Mouse (Mus musculus): ENCODE measurements around the gene Gm10309. TPM values are rescaled to one million over a fixed set of nuclear protein-coding genes. Genes with fewer than 3 reads are reported as not detected.

Gm10309 gene
- total and polyA plus RNA-seq, 3 experiments: 0.17 to 0.53 TPM; not detected in 1

- Histone ChIP-seq H3K4me2 (ENCODE audit: insufficient read depth, low read depth, poor library complexity, severe bottlenecking) (no peak overlapping the region), H3K27me3 (replicated peaks) (no peaks in the 10 kb centered on the region)
These were observed 44.2 kb downstream of the Gm10309 start for GRCm38 (mm10) chr17:86460645-86461430.

DNA sequence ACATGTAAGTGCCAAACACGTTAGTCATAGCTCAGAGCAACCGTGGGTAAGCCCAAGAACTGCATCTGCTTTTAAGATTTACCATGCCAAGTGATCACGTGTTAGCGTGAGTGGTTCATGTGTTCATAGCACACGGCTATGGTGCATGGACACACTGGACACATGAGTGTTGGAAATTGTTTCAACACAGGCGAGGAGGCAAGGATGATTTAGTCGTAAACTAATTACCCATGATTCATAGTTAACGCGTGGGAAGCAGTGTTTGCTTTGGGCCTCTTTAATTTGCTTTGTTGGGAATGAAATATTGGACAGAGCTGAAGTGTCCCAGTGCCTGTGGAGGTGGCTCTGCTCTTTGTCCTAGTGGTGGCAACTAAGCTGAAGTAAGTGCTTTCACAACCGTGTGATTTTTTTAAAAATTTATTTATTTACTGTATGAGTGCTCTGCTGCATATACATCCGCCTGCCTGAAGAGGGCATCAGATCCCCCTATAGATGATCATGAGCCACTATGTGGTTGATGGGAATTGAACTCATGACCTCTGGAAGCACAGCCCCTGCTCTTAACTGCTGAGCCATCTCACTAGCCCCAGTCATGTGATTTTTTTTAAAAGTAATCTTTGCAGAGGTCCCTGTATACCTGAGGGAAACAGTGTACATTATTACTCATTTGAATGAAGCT, 46.6 kb downstream of the Gm10309 start:
- dilution Hi-C loops (cut with MboI; ENCODE audit: extremely low pct_ligation_motif_present, extremely low pct_unique_long_range_greater_than_20kb, low sequenced_read_pairs): no loop called here
- no peak for TF ChIP-seq POLR2AphosphoS2 (IDR thresholded peaks at IDR 0.05; ENCODE audit: low read depth, low read length)
- TF ChIP-seq E2F4 (IDR thresholded peaks at IDR 0.05; ENCODE audit: insufficient replicate concordance, low read depth, low read length): no peak
- TF ChIP-seq NELFE (IDR thresholded peaks at IDR 0.05; ENCODE audit: low read depth, low read length): no peak
- TF ChIP-seq MYC (IDR thresholded peaks at IDR 0.05; ENCODE audit: low read depth, low read length): no peak
- TF ChIP-seq MEF2A (IDR thresholded peaks at IDR 0.05; ENCODE audit: borderline replicate concordance, low read depth, low read length): no peak
- no peak for TF ChIP-seq JUND (conservative IDR thresholded peaks at IDR 0.05; ENCODE audit: low read depth, low read length)
- no peak for TF ChIP-seq EP300 (IDR thresholded peaks at IDR 0.05; ENCODE audit: low read length)
- no peak for TF ChIP-seq ZC3H11A (IDR thresholded peaks at IDR 0.05; ENCODE audit: low read depth, low read length)
- no peak for TF ChIP-seq CHD2 (IDR thresholded peaks at IDR 0.05; ENCODE audit: low read length)
- TF ChIP-seq ZNF384 (IDR thresholded peaks at IDR 0.05; ENCODE audit: low read depth, low read length): peak; percentile 23; the same call in 1 of the 2 replicates
- peak; percentile 18; the same call in 1 of the 2 replicates for TF ChIP-seq SMC3 (IDR thresholded peaks at IDR 0.05; ENCODE audit: low read depth, low read length)
- peak; percentile 28 for TF ChIP-seq RAD21 (IDR thresholded peaks at IDR 0.05; ENCODE audit: low read depth, low read length)
- no peak for TF ChIP-seq ETS1 (conservative IDR thresholded peaks at IDR 0.05; ENCODE audit: low read depth, low read length)
- TF ChIP-seq POLR2A (IDR thresholded peaks at IDR 0.05; ENCODE audit: low read depth, low read length): no peak
- peak in 1 of 2 experiments; percentile 46; a peak in 3 of 4 replicates for TF ChIP-seq CTCF (conservative IDR thresholded peaks at IDR 0.05 in 1 of 2, IDR thresholded peaks at IDR 0.05 in 1 of 2; ENCODE audit: low read depth in 2 of 2, low read length in 2 of 2)

More at GRCm38 (mm10) chr17:86460645-86461430, 44.2 kb downstream of the Gm10309 start:
- Histone ChIP-seq H3K27ac (ENCODE audit: insufficient read depth, low read depth) (no peak overlapping the region), H3K36me3 (replicated peaks in 1 of 2; ENCODE audit: control insufficient read depth in 1 of 2, insufficient read depth in 1 of 2, low read length in 1 of 2) (peaks cover 0 to 13% of the 10 kb centered on the region in 2 experiments), H3K9ac (ENCODE audit: insufficient read depth, low read depth) (no peak overlapping the region), H3K9me3 (replicated peaks; ENCODE audit: low read length) (no peaks in the 10 kb centered on the region), H3K4me3 (replicated peaks in 1 of 3; ENCODE audit: low read depth in 2 of 3, low read length in 2 of 3, poor library complexity in 1 of 3) (no peak overlapping the region), H3K79me2 (replicated peaks; ENCODE audit: control insufficient read depth, extremely low read depth, insufficient read depth, poor library complexity, severe bottlenecking) (no peaks in the 10 kb centered on the region), H3K4me1 (ENCODE audit: control insufficient read depth in 1 of 2, insufficient read depth in 2 of 2) (peaks cover 37 to 78% of the 10 kb centered on the region in 2 experiments)
- DNase-seq (ENCODE audit: extremely low read depth): no peak
- dilution Hi-C loops (cut with MboI; ENCODE audit: extremely low pct_ligation_motif_present, extremely low pct_unique_long_range_greater_than_20kb, low sequenced_read_pairs) (no loop called here), in situ Hi-C loops (cut with MboI; ENCODE audit: low pct_ligation_motif_present, low pct_unique_long_range_greater_than_20kb, low sequenced_read_pairs) (loop anchor here (25.0 kb wide), 1 partner anchor 799 kb away; no protein-coding TSS in a partner anchor)
- TF ChIP-seq CTCF (conservative IDR thresholded peaks at IDR 0.05 in 1 of 2, IDR thresholded peaks at IDR 0.05 in 1 of 2; ENCODE audit: low read depth in 2 of 2, low read length in 2 of 2) (peak in 1 of 2 experiments; percentile 53; a peak in 2 of 4 replicates), RAD21 (IDR thresholded peaks at IDR 0.05; ENCODE audit: low read depth, low read length) (peak; percentile 32), MYC (IDR thresholded peaks at IDR 0.05; ENCODE audit: low read depth, low read length) (no peak), TBP (conservative IDR thresholded peaks at IDR 0.05; ENCODE audit: low read depth, low read length) (no peak), SMC3 (IDR thresholded peaks at IDR 0.05; ENCODE audit: low read depth, low read length) (peak; percentile 25), ZKSCAN1 (IDR thresholded peaks at IDR 0.05; ENCODE audit: borderline replicate concordance, low read depth, low read length) (no peak)

More for the DNA sequence above, 46.6 kb downstream of the Gm10309 start:
- H3K9ac ChIP-seq (ENCODE audit: insufficient read depth, low read depth): no peak overlapping the region
- H3K4me3 ChIP-seq (replicated peaks in 1 of 3; ENCODE audit: low read depth in 2 of 3, low read length in 2 of 3, poor library complexity in 1 of 3): no peak overlapping the region
- DNase-seq (ENCODE audit: extremely low read depth): no peak
- H3K79me2 ChIP-seq (replicated peaks; ENCODE audit: control insufficient read depth, extremely low read depth, insufficient read depth, poor library complexity, severe bottlenecking): no peaks in the 10 kb centered on the region
- H3K36me3 ChIP-seq (replicated peaks in 1 of 2; ENCODE audit: control insufficient read depth in 1 of 2, insufficient read depth in 1 of 2, low read length in 1 of 2): peaks cover 0 to 14% of the 10 kb centered on the region in 2 experiments
- H3K9me3 ChIP-seq (replicated peaks; ENCODE audit: low read length): no peaks in the 10 kb centered on the region
- no peak overlapping the region for H3K27ac ChIP-seq (ENCODE audit: insufficient read depth, low read depth)
- in situ Hi-C loops (cut with MboI; ENCODE audit: low pct_ligation_motif_present, low pct_unique_long_range_greater_than_20kb, low sequenced_read_pairs): loop anchor here (25.0 kb wide), 1 partner anchor 796 kb away; no protein-coding TSS in a partner anchor
- H3K27me3 ChIP-seq (replicated peaks): no peaks in the 10 kb centered on the region
- H3K4me1 ChIP-seq (ENCODE audit: control insufficient read depth in 1 of 2, insufficient read depth in 2 of 2): peaks cover 24 to 66% of the 10 kb centered on the region in 2 experiments
- no peak overlapping the region for H3K4me2 ChIP-seq (ENCODE audit: insufficient read depth, low read depth, poor library complexity, severe bottlenecking)
